Mouse (Mus musculus) forebrain, embryonic 15.5 days (tissue): ENCODE measurements at regions not wholly inside any gene's neighbourhood (a gene's known extent, or its start where the extent isn't known, plus 50 kb on each side); places are given as distances from the start of the nearest gene placed in this dataset.
"Not testable (repeated sequence)": the region's sequence is repeated elsewhere in the genome, so short reads cannot be mapped to it uniquely, and the experiment has no call there.

Experiments
- ATAC-seq: fragments of 200-750 bp; cut with Nextera tagmentation; replicated peaks from 2 replicates; pipeline ENCODE4 v1.8.0; 2017; ENCODE audit warnings: mild to moderate bottlenecking, moderate TSS enrichment, moderate library complexity
- H3K27ac ChIP-seq: fragments of 300-500 bp; sonication (generic); replicated peaks from 2 replicates; pipeline ENCODE4 v1.5.1; 2015; ENCODE audit warnings: mild to moderate bottlenecking, inconsistent platforms
- H3K27me3 ChIP-seq: fragments of 300-500 bp; sonication (generic); 2 replicates; pipeline ENCODE4 v1.6.1; 2015; ENCODE audit warnings: inconsistent platforms
- H3K36me3 ChIP-seq: fragments of 300-500 bp; sonication (generic); 2 replicates; pipeline ENCODE4 v1.6.1; 2015; ENCODE audit warnings: mild to moderate bottlenecking, inconsistent platforms
- H3K4me1 ChIP-seq: fragments of 300-500 bp; sonication (generic); 2 replicates; pipeline ENCODE4 v1.6.1; 2015; ENCODE audit warnings: inconsistent platforms
- H3K4me2 ChIP-seq: fragments of 300-500 bp; sonication (generic); replicated peaks from 2 replicates; pipeline ENCODE4 v1.6.1; 2015; ENCODE audit warnings: mild to moderate bottlenecking, inconsistent platforms
- H3K4me3 ChIP-seq: fragments of 300-500 bp; sonication (generic); 2 replicates; pipeline ENCODE4 v1.5.1; 2015; ENCODE audit warnings: mild to moderate bottlenecking, inconsistent platforms
- H3K9ac ChIP-seq: fragments of 300-500 bp; sonication (generic); replicated peaks from 2 replicates; pipeline ENCODE4 v1.6.1; 2015; ENCODE audit warnings: mild to moderate bottlenecking, inconsistent platforms
- H3K9me3 ChIP-seq: fragments of 300-500 bp; sonication (generic); 2 replicates; pipeline ENCODE4 v1.6.1; 2016; ENCODE audit warnings: inconsistent platforms
- WGBS: fragments of 180-500 bp; shearing (Covaris S2); methylation state at CpG from one replicate; pipeline ENCODE4 v1.1.7; 2015; ENCODE audit warnings: mixed read lengths; 5-methylcytosine and 5-hydroxymethylcytosine counted together

DNA sequence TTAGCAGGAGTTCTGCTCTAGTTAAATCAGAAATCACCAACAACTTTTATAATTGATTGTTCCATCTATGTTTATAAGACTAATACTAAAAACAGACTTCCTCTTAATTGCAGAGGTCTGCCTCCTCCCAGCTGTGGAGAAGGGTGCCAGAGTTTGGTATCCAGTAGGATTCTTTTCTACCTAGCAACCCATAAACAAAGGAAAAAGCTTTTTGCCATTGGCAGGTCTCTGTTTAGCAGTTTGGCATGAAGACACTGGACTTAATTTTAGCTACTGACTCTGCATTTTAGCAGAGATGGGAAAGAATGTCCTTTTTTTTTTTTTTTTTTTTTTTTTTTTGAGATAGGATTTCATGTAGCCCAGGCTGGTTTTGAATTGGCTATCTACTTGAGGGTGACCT lies 1628.4 kb downstream of the A830018L16Rik start:
- Histone ChIP-seq H3K9me3 (no peaks in the 10 kb centered on the region), H3K4me3 (no peak overlapping the region), H3K36me3 (no peaks in the 10 kb centered on the region), H3K27me3 (no peaks in the 10 kb centered on the region), H3K4me2 (no peak overlapping the region), H3K4me1 (no peaks in the 10 kb centered on the region), H3K27ac (no peak overlapping the region), H3K9ac (no peak overlapping the region)
- no peak for ATAC-seq

GRCm38 (mm10) chr1:13050140-13050775 lies 1636.4 kb downstream of the A830018L16Rik start:
- Histone ChIP-seq H3K4me3 (no peak overlapping the region), H3K4me1 (no peaks in the 10 kb centered on the region), H3K4me2 (0 out of 2 replicates have a peak overlapping the region, but pooled peaks have one; percentile 14), H3K27me3 (no peaks in the 10 kb centered on the region), H3K9me3 (no peaks in the 10 kb centered on the region), H3K27ac (no peak overlapping the region), H3K9ac (no peak overlapping the region), H3K36me3 (no peaks in the 10 kb centered on the region)
- ATAC-seq, result no peak
- 16% methylated on average over 17 of the region's 17 CpGs for WGBS

- H3K36me3 ChIP-seq, H3K9me3 ChIP-seq, H3K4me1 ChIP-seq, H3K4me3 ChIP-seq, H3K27me3 ChIP-seq, H3K4me2 ChIP-seq, ATAC-seq, H3K9ac ChIP-seq, H3K27ac ChIP-seq: not testable (repeated sequence)
- WGBS, result 77% methylated on average over 13 of the region's 13 CpGs
Observed at GRCm38 (mm10) chr1:13051433-13052066, 1637.6 kb downstream of the A830018L16Rik start.

GRCm38 (mm10) chr1:13052067-13052460 lies 1638.2 kb downstream of the A830018L16Rik start:
- Histone ChIP-seq H3K4me3 (no peak overlapping the region), H3K27ac (no peak overlapping the region), H3K9me3 (no peaks in the 10 kb centered on the region), H3K27me3 (no peaks in the 10 kb centered on the region), H3K4me2 (no peak overlapping the region), H3K4me1 (no peaks in the 10 kb centered on the region), H3K9ac (no peak overlapping the region), H3K36me3 (no peaks in the 10 kb centered on the region)
- peak; percentile 41; the same call in 1 of the 2 replicates for ATAC-seq
- 11% methylated on average over 7 of the region's 7 CpGs for WGBS

- Histone ChIP-seq H3K27me3 (no peaks in the 10 kb centered on the region), H3K4me3 (no peak overlapping the region), H3K9ac (no peak overlapping the region), H3K36me3 (no peaks in the 10 kb centered on the region), H3K4me2 (no peak overlapping the region), H3K4me1 (no peaks in the 10 kb centered on the region), H3K27ac (no peak overlapping the region), H3K9me3 (no peaks in the 10 kb centered on the region)
- WGBS, result 29% methylated on average over 14 of the region's 14 CpGs
- no peak for ATAC-seq
Observed at GRCm38 (mm10) chr1:13057741-13058140, 1643.8 kb downstream of the A830018L16Rik start.

GRCm38 (mm10) chr1:13059616-13060320 lies 1645.9 kb downstream of the A830018L16Rik start:
- Histone ChIP-seq H3K36me3 (no peaks in the 10 kb centered on the region), H3K4me1 (no peaks in the 10 kb centered on the region), H3K4me2 (no peak overlapping the region), H3K27me3 (no peaks in the 10 kb centered on the region), H3K27ac (no peak overlapping the region), H3K9me3 (no peaks in the 10 kb centered on the region), H3K9ac (no peak overlapping the region), H3K4me3 (no peak overlapping the region)
- 78% methylated on average over 6 of the region's 6 CpGs for WGBS
- ATAC-seq, result no peak
